Mouse (Mus musculus) midbrain, postnatal 0 days (tissue): ENCODE measurements around the gene Cabin1. TPM values are rescaled to one million over a fixed set of nuclear protein-coding genes. Genes with fewer than 3 reads are reported as not detected.
A peak's percentile ranks its signal among the peaks of the same experiment; 100 is the strongest.

ENCODE experiments used
- ATAC-seq: fragments of 200-750 bp; cut with Nextera tagmentation; 2 replicates; pipeline ENCODE4 v1.8.0; 2017; ENCODE audit warnings: moderate number of reproducible peaks, mild to moderate bottlenecking, moderate TSS enrichment, moderate library complexity; ENCODE audit not compliant: low FRiP score
- DNase-seq: peaks from one replicate; pipeline ENCODE4 v3.0.0-alpha.2; 2015; ENCODE audit warnings: low spot score
- H3K27ac ChIP-seq: fragments of 300-500 bp; sonication (generic); 2 replicates; pipeline ENCODE4 v1.5.1; 2014; ENCODE audit warnings: low read depth, mild to moderate bottlenecking, low read length, mixed read lengths
- H3K27me3 ChIP-seq: fragments of 300-500 bp; sonication (generic); 2 replicates; pipeline ENCODE4 v1.6.1; 2014; ENCODE audit warnings: low read length, control low read depth, mixed read lengths; ENCODE audit not compliant: insufficient read depth
- H3K36me3 ChIP-seq: fragments of 300-500 bp; sonication (generic); 2 replicates; pipeline ENCODE4 v1.6.1; 2014; ENCODE audit warnings: low read length, control low read depth, mixed read lengths; ENCODE audit not compliant: insufficient read depth
- H3K4me1 ChIP-seq: fragments of 300-500 bp; sonication (generic); 2 replicates; pipeline ENCODE4 v1.6.1; 2014; ENCODE audit warnings: mild to moderate bottlenecking, control low read depth, antibody characterized with exemption, low read length, mixed read lengths; ENCODE audit not compliant: insufficient read depth
- H3K4me2 ChIP-seq: fragments of 300-500 bp; sonication (generic); 2 replicates; pipeline ENCODE4 v1.6.1; 2014; ENCODE audit warnings: low read depth, mild to moderate bottlenecking, low read length, mixed read lengths; ENCODE audit not compliant: poor library complexity, severe bottlenecking
- H3K4me3 ChIP-seq: fragments of 300-500 bp; sonication (generic); 2 replicates; pipeline ENCODE4 v1.5.1; 2014; ENCODE audit warnings: low read depth, mild to moderate bottlenecking, low read length, moderate library complexity
- H3K9ac ChIP-seq: fragments of 300-500 bp; sonication (generic); replicated peaks from 2 replicates; pipeline ENCODE4 v1.6.1; 2014; ENCODE audit warnings: mild to moderate bottlenecking, low read length, moderate library complexity, mixed read lengths; ENCODE audit not compliant: poor library complexity, severe bottlenecking
- H3K9me3 ChIP-seq: fragments of 300-500 bp; sonication (generic); 2 replicates; pipeline ENCODE4 v1.6.1; 2016; ENCODE audit warnings: low read length, control low read depth
- CTCF ChIP-seq: IDR thresholded peaks from 2 replicates; pipeline ENCODE4 v1.5.1; 2016; ENCODE audit warnings: antibody characterized with exemption, mild to moderate bottlenecking
- WGBS: fragments of 180-500 bp; shearing (Covaris S2); extraction: QIAGEN DNeasy Blood & Tissue Kit; methylation state at CpG from one replicate; pipeline ENCODE4 v1.1.7; 2014; 5-methylcytosine and 5-hydroxymethylcytosine counted together
- polyA plus RNA-seq: library from polyadenylated mRNA; unstranded; fragments of >200 nt; fragmentation: Nextera tagmentation; extraction: Ambion mirVana; gene quantifications from 2 replicates; pipeline ENCODE4 v1.2.1, GENCODE M21; 2015
- total RNA-seq: library from RNA; depleted of rRNA; stranded (reverse); fragments of >200 nt; gene quantifications from 2 replicates; pipeline ENCODE4 v1.2.3, GENCODE M21; 2014

Gene Cabin1
- total and polyA plus RNA-seq, 2 experiments from 2014 or later = 31.6 to 93.3 TPM

DNA sequence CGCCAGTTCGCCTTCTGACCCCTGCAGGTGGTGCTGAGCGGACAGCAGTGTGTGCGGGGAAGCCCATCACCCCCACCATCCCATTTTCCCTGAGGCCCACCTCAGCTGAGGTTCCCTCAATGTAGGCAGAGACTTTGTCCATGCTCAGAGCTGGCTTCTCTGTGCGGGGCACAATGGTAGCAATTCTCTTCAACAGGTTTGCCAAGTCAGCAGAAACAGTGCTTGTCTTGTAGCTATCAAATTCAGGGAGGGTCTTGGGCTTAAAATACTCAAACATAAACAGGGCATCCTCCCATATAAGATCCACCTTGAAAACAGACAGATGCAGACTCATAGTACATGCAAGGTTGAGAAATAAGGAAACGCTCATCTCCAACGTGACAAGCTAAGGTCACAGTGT is 38.7 kb downstream of the Cabin1 start:
- no peak for TF ChIP-seq CTCF
- ATAC-seq (no peak), DNase-seq (no peak)
- 94% methylated on average over 7 of the region's 7 CpGs for WGBS
- H3K27me3 ChIP-seq = no peaks in the 10 kb centered on the region
- no peak overlapping the region for H3K27ac ChIP-seq
- no peak overlapping the region for H3K4me3 ChIP-seq
- H3K36me3 ChIP-seq = peaks cover 67% of the 10 kb centered on the region
- no peak overlapping the region for H3K9ac ChIP-seq
- no peak overlapping the region for H3K4me2 ChIP-seq
- H3K4me1 ChIP-seq = no peaks in the 10 kb centered on the region
- no peaks in the 10 kb centered on the region for H3K9me3 ChIP-seq

DNA sequence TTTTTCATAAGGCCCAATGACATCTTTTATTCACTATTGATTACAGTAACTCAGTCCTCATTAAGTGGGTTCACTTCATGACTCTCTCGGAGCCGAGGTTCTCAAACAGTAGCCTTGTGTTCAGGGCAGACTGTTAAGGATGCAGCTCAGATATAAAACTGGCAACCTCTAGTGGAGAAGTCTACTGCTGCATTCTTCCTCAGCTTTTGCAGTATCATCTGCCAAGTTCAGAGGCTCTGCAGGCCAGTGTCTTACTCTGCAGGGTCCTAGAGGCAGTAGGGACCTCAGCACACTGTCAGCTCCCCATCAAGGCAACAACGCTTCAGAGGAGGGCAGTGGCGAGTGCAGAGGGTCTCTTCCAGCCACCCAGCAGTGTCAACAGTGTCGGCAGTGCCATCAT is 43.9 kb downstream of the Cabin1 start:
- Histone ChIP-seq H3K9me3 (no peaks in the 10 kb centered on the region), H3K9ac (no peak overlapping the region), H3K4me1 (no peaks in the 10 kb centered on the region), H3K36me3 (peaks cover 72% of the 10 kb centered on the region), H3K4me2 (no peak overlapping the region), H3K27ac (no peak overlapping the region), H3K4me3 (no peak overlapping the region), H3K27me3 (no peaks in the 10 kb centered on the region)
- 86% methylated on average over 5 of the region's 5 CpGs for WGBS
- ATAC-seq (peak; percentile 72), DNase-seq (peak; percentile 75)
- TF ChIP-seq CTCF = peak; percentile 53

DNA sequence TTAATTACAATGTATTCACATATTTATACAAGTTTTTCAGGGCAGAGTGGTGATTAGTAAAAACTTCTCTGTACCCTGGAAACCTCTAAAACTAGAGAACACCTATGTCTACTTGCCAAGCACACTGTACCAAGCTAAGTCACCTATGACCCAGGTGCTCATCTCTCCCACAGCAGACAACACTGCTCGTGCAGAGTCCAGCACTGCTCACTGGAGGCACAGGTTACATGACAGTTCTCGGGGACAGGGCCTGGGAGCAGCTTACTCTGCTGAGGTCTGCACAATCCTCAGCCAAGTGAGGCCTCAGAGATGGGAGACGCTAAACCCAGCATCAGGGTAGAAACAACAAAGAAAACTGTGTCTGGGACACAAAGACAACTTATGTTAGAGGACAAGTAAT is 49.3 kb downstream of the Cabin1 start:
- ATAC-seq (no peak), DNase-seq (no peak)
- Histone ChIP-seq H3K27me3 (no peaks in the 10 kb centered on the region), H3K4me1 (no peaks in the 10 kb centered on the region), H3K9ac (no peak overlapping the region), H3K4me3 (no peak overlapping the region), H3K9me3 (no peaks in the 10 kb centered on the region), H3K27ac (no peak overlapping the region), H3K4me2 (no peak overlapping the region), H3K36me3 (peaks cover 70% of the 10 kb centered on the region)
- WGBS = 76% methylated on average over 3 of the region's 3 CpGs
- TF ChIP-seq CTCF = no peak

DNA sequence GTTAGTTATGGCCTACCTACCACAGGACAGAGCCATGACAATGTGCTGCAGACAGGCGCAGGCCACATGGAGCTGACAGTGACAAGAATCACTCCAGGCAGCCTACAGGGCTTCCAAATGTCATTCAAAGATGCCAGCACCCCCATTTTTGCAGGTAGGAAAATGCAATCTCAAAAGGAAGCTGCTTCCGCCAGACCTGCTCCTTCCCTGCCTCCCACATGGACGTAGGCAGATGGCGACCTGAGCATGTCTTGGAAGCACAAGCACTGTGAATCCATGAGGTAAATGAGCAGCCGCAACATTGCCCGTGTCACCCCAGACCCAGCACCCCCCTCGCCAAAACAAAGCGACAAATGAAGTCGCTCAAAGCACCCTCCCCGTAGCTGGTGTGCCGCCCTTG is 51.1 kb downstream of the Cabin1 start:
- Histone ChIP-seq H3K27ac (no peak overlapping the region), H3K4me3 (no peak overlapping the region), H3K36me3 (peaks cover 70% of the 10 kb centered on the region), H3K9ac (no peak overlapping the region), H3K4me2 (no peak overlapping the region), H3K9me3 (no peaks in the 10 kb centered on the region), H3K4me1 (no peaks in the 10 kb centered on the region), H3K27me3 (no peaks in the 10 kb centered on the region)
- ATAC-seq (no peak), DNase-seq (no peak)
- no peak for TF ChIP-seq CTCF
- 94% methylated on average over 11 of the region's 11 CpGs for WGBS

DNA sequence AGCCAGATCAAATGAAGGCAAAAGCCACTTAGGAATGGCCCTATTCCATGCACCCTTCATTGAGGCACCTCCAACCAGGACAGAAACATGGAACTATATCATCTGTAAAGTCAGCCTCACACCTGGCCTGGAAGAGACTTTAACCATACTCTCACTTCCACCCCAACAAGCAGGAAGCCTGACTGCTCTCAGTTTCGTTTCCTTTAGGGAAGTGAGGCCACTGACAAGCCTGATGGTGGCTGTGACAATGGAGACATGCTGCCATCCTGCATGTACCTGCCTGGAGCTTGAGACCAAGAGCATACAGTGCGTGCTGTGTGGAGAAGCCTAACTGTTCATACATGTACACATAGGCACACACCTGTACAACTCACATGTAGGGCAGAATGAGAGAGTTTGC is 53.9 kb downstream of the Cabin1 start:
- no peak for ATAC-seq

DNA sequence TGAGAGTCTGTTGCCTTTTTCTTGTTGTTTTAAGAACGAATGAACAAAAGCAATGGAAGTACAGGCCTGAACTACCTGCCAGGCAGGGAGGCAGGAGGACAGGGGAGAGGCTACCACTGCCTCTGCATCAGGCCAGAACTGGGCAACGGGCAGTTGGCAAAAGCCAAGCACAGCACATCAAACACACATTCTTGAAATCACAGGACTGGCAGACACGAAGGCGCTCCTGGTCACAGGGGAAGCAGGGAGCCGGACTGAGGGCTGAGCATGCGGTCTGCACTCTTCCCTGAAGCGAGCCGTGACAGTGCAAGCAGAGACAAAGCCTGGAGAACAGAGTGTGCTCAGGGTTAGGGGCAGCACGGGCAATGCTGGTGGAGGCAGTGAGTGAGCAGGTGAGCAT is 54.9 kb downstream of the Cabin1 start:
- 86% methylated on average over 9 of the region's 9 CpGs for whole genome bisulfite sequencing
- no peak for DNase-seq

More for the DNA sequence above, 53.9 kb downstream of the Cabin1 start:
- no peak overlapping the region for H3K9ac ChIP-seq
- 88% methylated on average over 2 of the region's 2 CpGs for WGBS
- no peaks in the 10 kb centered on the region for H3K9me3 ChIP-seq
- H3K4me2 ChIP-seq = no peak overlapping the region
- DNase-seq = no peak
- TF ChIP-seq CTCF = no peak
- no peaks in the 10 kb centered on the region for H3K27me3 ChIP-seq
- no peak overlapping the region for H3K4me3 ChIP-seq
- H3K27ac ChIP-seq = no peak overlapping the region
- H3K4me1 ChIP-seq = no peaks in the 10 kb centered on the region; the same call in 1 of the 2 replicates
- H3K36me3 ChIP-seq = peaks cover 53% of the 10 kb centered on the region

More for the DNA sequence above, 54.9 kb downstream of the Cabin1 start:
- H3K4me3 ChIP-seq = no peak overlapping the region
- no peak overlapping the region for H3K4me2 ChIP-seq
- TF ChIP-seq CTCF = no peak
- H3K4me1 ChIP-seq = peaks cover 8% of the 10 kb centered on the region; the same call in 1 of the 2 replicates
- H3K36me3 ChIP-seq = peaks cover 48% of the 10 kb centered on the region
- H3K27ac ChIP-seq = no peak overlapping the region
- no peak overlapping the region for H3K9ac ChIP-seq
- ATAC-seq = no peak
- H3K9me3 ChIP-seq = no peaks in the 10 kb centered on the region
- no peaks in the 10 kb centered on the region for H3K27me3 ChIP-seq
